Mouse (Mus musculus) lung, embryonic 14.5 days (tissue): ENCODE measurements around the gene Tspan11. TPM values are rescaled to one million over a fixed set of nuclear protein-coding genes. Genes with fewer than 3 reads are reported as not detected.

Experiments
- ATAC-seq: fragments of 200-750 bp; cut with Nextera tagmentation; 2 replicates; pipeline ENCODE4 v1.8.0; 2017; ENCODE audit warnings: mild to moderate bottlenecking, moderate TSS enrichment, moderate library complexity; ENCODE audit not compliant: insufficient read depth
- DNase-seq: peaks from one replicate; pipeline ENCODE4 v3.0.0-alpha.2; 2015
- H3K27ac ChIP-seq: fragments of 300-500 bp; sonication (generic); 2 replicates; pipeline ENCODE4 v1.5.1; 2014; ENCODE audit warnings: low read depth, mild to moderate bottlenecking, moderate library complexity
- H3K27me3 ChIP-seq: fragments of 300-500 bp; sonication (generic); 2 replicates; pipeline ENCODE4 v1.6.1; 2014; ENCODE audit warnings: low read length, control low read depth; ENCODE audit not compliant: insufficient read depth
- H3K36me3 ChIP-seq: fragments of 300-500 bp; sonication (generic); 2 replicates; pipeline ENCODE4 v1.6.1; 2014; ENCODE audit warnings: control low read depth; ENCODE audit not compliant: insufficient read depth
- H3K4me1 ChIP-seq: fragments of 300-500 bp; sonication (generic); 2 replicates; pipeline ENCODE4 v1.6.1; 2014; ENCODE audit warnings: antibody characterized with exemption, control low read depth; ENCODE audit not compliant: insufficient read depth
- H3K4me2 ChIP-seq: fragments of 300-500 bp; sonication (generic); 2 replicates; pipeline ENCODE4 v1.6.1; 2014; ENCODE audit warnings: mild to moderate bottlenecking
- H3K4me3 ChIP-seq: fragments of 300-500 bp; sonication (generic); 2 replicates; pipeline ENCODE4 v1.5.1; 2014; ENCODE audit warnings: low read depth, low read length
- H3K9ac ChIP-seq: fragments of 300-500 bp; sonication (generic); 2 replicates; pipeline ENCODE4 v1.6.1; 2014
- H3K9me3 ChIP-seq: fragments of 300-500 bp; sonication (generic); 2 replicates; pipeline ENCODE4 v1.6.1; 2016; ENCODE audit warnings: low read depth, low read length, control low read depth
- CTCF ChIP-seq: IDR thresholded peaks from 2 replicates; pipeline ENCODE4 v1.5.1; 2016; ENCODE audit warnings: antibody characterized with exemption, low read depth
- WGBS: fragments of 180-500 bp; shearing (Covaris S2); extraction: QIAGEN DNeasy Blood & Tissue Kit; methylation state at CpG from one replicate; pipeline ENCODE4 v1.1.7; 2014; 5-methylcytosine and 5-hydroxymethylcytosine counted together
- polyA plus RNA-seq: library from polyadenylated mRNA; unstranded; fragments of >200 nt; fragmentation: Nextera tagmentation; extraction: Ambion mirVana; gene quantifications from 2 replicates; pipeline ENCODE4 v1.2.1, GENCODE M21; 2014

Tspan11 gene
- polyA plus RNA-seq, 1 experiment from 2014 or later = 22.5 TPM

DNA sequence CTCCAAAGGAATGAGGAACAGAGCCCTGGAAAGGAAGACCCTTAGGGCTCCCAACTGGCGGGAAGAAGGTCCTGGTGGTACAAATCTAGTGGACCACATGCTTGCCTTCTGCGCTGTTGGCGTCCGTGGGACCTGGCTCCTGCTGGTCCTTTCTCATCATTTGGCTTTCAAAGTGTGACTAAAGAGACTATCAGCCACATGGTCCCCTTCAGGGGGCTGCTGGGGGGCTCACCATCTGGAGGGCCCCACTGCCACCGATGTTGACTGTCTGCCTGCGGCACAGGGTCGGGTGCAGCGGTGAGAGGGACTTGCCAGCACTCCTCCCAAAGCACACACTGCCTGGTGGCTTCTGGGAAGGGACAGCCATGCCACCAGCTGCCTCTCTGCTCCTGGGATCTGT lies 105.6 kb downstream of the Tspan11 start:
- H3K27me3 ChIP-seq = no peaks in the 10 kb centered on the region
- no peak overlapping the region for H3K27ac ChIP-seq
- H3K9me3 ChIP-seq = no peaks in the 10 kb centered on the region
- ATAC-seq (no peak), DNase-seq (no peak)
- H3K9ac ChIP-seq = no peak overlapping the region
- no peak overlapping the region for H3K4me3 ChIP-seq
- TF ChIP-seq CTCF = no peak
- 87% methylated on average over 8 of the region's 8 CpGs for WGBS
- no peaks in the 10 kb centered on the region for H3K36me3 ChIP-seq
- H3K4me1 ChIP-seq = peaks cover 12% of the 10 kb centered on the region; the same call in 1 of the 2 replicates
- H3K4me2 ChIP-seq = no peak overlapping the region

DNA sequence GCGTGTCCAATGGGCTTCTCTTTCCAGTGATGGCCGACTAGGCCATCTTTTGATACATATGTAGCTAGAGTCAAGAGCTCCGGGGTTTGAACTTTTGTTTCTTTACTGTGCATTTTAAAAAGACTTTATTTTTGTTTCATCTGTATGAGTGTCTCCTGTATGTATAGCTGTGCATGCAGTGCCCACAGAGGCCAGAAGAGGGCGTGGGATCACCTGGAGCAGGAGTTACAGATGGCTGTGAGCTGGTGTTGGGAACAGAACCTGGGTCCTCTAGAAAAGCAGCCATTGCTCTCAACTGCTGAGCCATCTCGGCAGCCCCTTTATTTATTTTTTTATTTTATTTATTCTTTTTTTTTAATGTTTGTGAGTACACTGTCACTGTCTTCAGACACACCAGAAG lies 109.5 kb downstream of the Tspan11 start:
- no peak for DNase-seq
- Histone ChIP-seq H3K4me1 (0 out of 2 replicates have a peak, but pooled peaks cover under 1% of the 10 kb centered on the region), H3K4me3 (no peak overlapping the region), H3K9ac (no peak overlapping the region), H3K36me3 (no peaks in the 10 kb centered on the region), H3K9me3 (no peaks in the 10 kb centered on the region), H3K27ac (no peak overlapping the region), H3K27me3 (no peaks in the 10 kb centered on the region), H3K4me2 (no peak overlapping the region)
- ATAC-seq = no peak
- TF ChIP-seq CTCF = peak; percentile 23; the same call in 1 of the 2 replicates
- WGBS = 74% methylated on average over 5 of the region's 5 CpGs

DNA sequence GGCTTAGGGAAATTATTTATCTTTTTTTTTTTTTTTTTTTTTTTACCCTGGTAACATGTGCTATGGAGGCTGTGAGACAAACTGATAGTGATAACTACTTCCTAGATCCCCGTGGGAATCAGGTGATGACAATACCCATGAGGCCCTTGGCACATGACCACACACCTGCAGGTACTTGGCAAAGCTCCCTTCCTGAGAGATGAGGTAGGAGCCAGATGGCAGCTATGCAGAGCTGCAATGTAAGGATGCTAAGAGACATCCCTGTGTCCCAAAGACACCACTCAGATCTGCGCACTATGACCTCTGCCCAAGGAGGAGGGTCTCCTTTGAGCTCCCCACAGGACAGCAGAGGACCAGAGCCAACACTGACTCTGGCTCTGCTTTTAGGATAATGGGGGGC lies 111.7 kb downstream of the Tspan11 start:
- no peak for DNase-seq
- Histone ChIP-seq H3K27me3 (no peaks in the 10 kb centered on the region), H3K4me1 (0 out of 2 replicates have a peak, but pooled peaks cover 7% of the 10 kb centered on the region), H3K27ac (no peak overlapping the region), H3K36me3 (no peaks in the 10 kb centered on the region), H3K9me3 (no peaks in the 10 kb centered on the region), H3K9ac (no peak overlapping the region), H3K4me3 (no peak overlapping the region), H3K4me2 (no peak overlapping the region)
- TF ChIP-seq CTCF = no peak
- no peak for ATAC-seq
- WGBS = 75% methylated on average over 2 of the region's 2 CpGs

DNA sequence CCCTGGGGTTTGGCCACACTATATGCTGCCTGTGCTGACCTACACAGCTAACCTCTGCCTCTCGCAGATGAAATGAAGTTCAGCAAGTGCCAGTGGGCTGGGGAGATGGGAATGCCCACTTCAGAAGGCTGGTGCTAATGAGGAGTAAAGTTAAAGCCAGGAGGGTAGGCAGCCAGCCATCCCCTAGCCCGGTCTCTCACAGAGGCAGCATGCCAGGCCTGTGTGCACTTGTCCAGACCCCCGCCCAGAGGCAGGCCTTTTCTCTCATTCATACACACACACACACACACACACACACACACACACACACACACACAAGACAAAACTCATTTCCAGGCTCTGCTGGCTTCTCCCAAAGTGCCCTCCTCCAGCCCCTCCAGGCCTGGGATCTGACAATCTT lies 113.4 kb downstream of the Tspan11 start:
- Histone ChIP-seq H3K4me2 (no peak overlapping the region), H3K27ac (no peak overlapping the region), H3K9ac (no peak overlapping the region), H3K4me3 (no peak overlapping the region), H3K27me3 (no peaks in the 10 kb centered on the region), H3K4me1 (0 out of 2 replicates have a peak, but pooled peaks cover 8% of the 10 kb centered on the region), H3K36me3 (no peaks in the 10 kb centered on the region), H3K9me3 (no peaks in the 10 kb centered on the region)
- WGBS = 88% methylated on average over 3 of the region's 3 CpGs
- DNase-seq (no peak), ATAC-seq (no peak)
- TF ChIP-seq CTCF = no peak

DNA sequence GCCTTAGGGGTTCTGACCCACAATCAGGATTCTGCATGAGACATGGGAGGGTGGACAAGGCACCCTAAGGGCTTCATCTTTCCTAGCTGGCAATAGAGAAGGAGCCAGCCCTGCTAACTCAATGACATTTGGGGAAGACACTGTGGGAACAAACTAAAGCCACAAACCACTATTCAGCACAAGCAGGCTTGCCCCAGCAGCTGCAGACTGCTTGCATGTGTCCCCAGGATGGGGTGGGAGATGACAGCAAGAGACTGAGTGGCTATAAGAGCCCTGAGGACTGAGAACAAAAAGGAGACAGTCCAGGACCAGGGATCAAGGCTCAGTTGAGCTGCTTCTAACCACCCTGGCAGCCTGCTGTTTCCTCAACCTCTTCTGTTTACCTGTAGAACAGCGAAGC lies 114.2 kb downstream of the Tspan11 start:
- H3K4me1 ChIP-seq = peaks cover 10% of the 10 kb centered on the region; the same call in 1 of the 2 replicates
- H3K4me2 ChIP-seq = no peak overlapping the region
- H3K9me3 ChIP-seq = no peaks in the 10 kb centered on the region
- no peak overlapping the region for H3K4me3 ChIP-seq
- H3K27me3 ChIP-seq = no peaks in the 10 kb centered on the region
- H3K36me3 ChIP-seq = no peaks in the 10 kb centered on the region
- TF ChIP-seq CTCF = no peak
- no peak overlapping the region for H3K27ac ChIP-seq
- WGBS = 37% methylated on average over 1 of the region's 1 CpGs
- no peak for DNase-seq
- no peak for ATAC-seq
- no peak overlapping the region for H3K9ac ChIP-seq

DNA sequence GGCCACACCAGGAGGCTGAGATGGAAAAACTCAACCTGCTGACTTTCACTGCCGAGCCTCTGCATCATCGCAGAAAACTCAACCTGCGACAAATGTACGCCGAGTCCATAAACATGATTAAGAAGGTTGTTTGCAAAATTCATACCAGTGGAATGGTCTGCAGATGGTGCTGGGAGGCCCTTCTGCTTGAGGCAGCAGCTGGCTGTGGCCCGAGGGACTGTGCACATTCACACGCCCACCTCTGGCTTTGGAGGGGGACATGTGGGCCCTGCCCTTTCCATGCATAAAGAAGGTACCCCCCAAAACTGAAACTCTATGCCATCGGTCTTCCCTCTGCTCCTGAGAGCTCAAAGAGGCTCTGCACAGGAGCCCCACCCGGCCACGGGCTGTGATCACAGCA lies 114.7 kb downstream of the Tspan11 start:
- TF ChIP-seq CTCF = no peak
- peaks cover 11% of the 10 kb centered on the region; the same call in 1 of the 2 replicates for H3K4me1 ChIP-seq
- no peak overlapping the region for H3K4me3 ChIP-seq
- H3K36me3 ChIP-seq = no peaks in the 10 kb centered on the region
- no peak overlapping the region for H3K9ac ChIP-seq
- H3K27me3 ChIP-seq = no peaks in the 10 kb centered on the region
- no peaks in the 10 kb centered on the region for H3K9me3 ChIP-seq
- ATAC-seq (no peak), DNase-seq (no peak)
- no peak overlapping the region for H3K27ac ChIP-seq
- 65% methylated on average over 10 of the region's 10 CpGs for WGBS
- no peak overlapping the region for H3K4me2 ChIP-seq

DNA sequence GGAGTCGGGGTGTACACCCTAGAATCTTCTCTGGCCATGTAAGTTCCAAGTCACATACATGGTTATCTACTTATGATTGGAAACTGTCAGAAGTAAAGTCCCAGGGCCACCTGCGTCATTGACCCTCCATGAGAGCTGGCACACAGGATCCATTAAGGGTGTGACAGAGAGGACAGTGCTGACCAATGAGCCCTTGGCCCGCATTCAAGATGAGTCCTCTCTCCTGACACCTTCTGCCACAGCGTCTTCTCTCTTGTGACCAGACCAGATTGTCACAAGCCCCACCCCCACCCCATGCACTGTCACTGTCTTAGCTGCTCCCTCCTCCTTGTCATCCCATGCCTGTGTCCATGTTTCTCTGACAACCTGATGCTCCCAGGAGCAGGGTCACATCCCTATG lies 115.3 kb downstream of the Tspan11 start:
- Histone ChIP-seq H3K36me3 (no peaks in the 10 kb centered on the region), H3K9me3 (no peaks in the 10 kb centered on the region), H3K4me3 (no peak overlapping the region), H3K9ac (no peak overlapping the region), H3K27ac (peak overlapping the region; percentile 34; the same call in 1 of the 2 replicates), H3K27me3 (no peaks in the 10 kb centered on the region), H3K4me2 (no peak overlapping the region), H3K4me1 (peaks cover 11% of the 10 kb centered on the region; the same call in 1 of the 2 replicates)
- 68% methylated on average over 4 of the region's 4 CpGs for WGBS
- ATAC-seq (no peak), DNase-seq (no peak)
- TF ChIP-seq CTCF = no peak

DNA sequence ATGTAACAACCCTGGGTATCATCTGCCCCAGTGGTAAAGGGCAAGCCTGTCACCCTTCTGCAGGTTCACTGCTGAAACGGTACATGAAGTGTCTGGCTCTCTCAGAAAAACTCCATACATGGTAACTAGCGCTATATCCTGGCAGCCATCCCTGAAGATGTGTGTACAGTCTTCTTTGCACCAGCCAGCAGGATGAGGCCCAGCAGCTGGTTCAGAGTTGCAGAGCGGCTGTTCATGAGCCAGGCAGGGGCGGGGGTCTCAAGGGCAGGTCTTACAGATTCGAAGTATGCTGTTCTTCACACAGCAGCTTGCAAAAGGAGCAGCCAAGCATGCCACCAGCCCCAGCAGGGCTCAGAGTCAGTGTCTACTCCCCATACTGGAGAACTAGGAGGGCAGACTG lies 116.2 kb downstream of the Tspan11 start:
- Histone ChIP-seq H3K4me1 (peaks cover 11% of the 10 kb centered on the region; the same call in 1 of the 2 replicates), H3K36me3 (no peaks in the 10 kb centered on the region), H3K4me2 (no peak overlapping the region), H3K27ac (peak overlapping the region; percentile 73), H3K9ac (no peak overlapping the region), H3K27me3 (no peaks in the 10 kb centered on the region), H3K9me3 (no peaks in the 10 kb centered on the region), H3K4me3 (no peak overlapping the region)
- peak; percentile 79 for DNase-seq
- peak; percentile 54 for ATAC-seq
- WGBS = 40% methylated on average over 5 of the region's 5 CpGs
- no peak for TF ChIP-seq CTCF

Other genes starting within 250 kb of the Tspan11 start
- not detected in 2 replicates for gene Prmt8, start 118.1 kb upstream of the Tspan11 start, polyA plus RNA-seq